Mouse (Mus musculus): ENCODE data around the gene Cyth1. TPM values are rescaled to one million over a fixed set of nuclear protein-coding genes. Genes with fewer than 3 reads are reported as not detected.

The Cyth1 gene
- polyA plus RNA-seq, 1 experiment, result 16.1 TPM

DNA sequence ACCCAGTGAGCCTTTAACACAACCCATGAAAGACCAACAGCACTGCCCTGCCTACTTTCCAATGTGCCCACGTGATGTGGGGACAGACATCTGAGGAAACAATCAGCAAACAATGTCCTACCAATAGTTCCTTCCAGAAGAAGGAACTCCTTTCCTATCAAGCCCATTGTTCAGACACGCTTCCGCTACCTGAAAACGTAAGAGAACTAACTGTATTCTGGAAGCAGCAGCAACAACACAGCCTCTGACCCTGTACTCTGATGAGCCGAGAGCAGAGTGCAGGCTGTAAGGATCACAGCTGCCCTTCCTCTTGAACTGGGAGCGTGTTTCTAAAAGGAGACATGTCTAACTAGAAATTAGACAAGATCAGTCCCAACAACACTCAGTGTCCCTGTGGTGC is 13.9 kb downstream of the Cyth1 start:
- TF ChIP-seq TCF3 (IDR thresholded peaks at IDR 0.05; ENCODE audit: insufficient read length, low read depth), result no peak
- no peak for TF ChIP-seq MYOG (IDR thresholded peaks at IDR 0.05; ENCODE audit: control insufficient read depth in 1 of 3, insufficient read depth in 1 of 3, insufficient read length in 2 of 3, low read depth in 2 of 3)
- Histone ChIP-seq H3K36me3 (ENCODE audit: control insufficient read depth, insufficient read depth) (no peaks in the 10 kb centered on the region), H3K4me3 (no peak overlapping the region), H3K79me2 (ENCODE audit: control insufficient read depth, insufficient read depth) (peaks cover 52% of the 10 kb centered on the region), H3ac (ENCODE audit: control insufficient read depth, insufficient read length) (no peak overlapping the region), H3K4me2 (ENCODE audit: low read depth) (no peak overlapping the region), H3K27me3 (ENCODE audit: control insufficient read depth, insufficient read depth, insufficient read length) (no peaks in the 10 kb centered on the region)

DNA sequence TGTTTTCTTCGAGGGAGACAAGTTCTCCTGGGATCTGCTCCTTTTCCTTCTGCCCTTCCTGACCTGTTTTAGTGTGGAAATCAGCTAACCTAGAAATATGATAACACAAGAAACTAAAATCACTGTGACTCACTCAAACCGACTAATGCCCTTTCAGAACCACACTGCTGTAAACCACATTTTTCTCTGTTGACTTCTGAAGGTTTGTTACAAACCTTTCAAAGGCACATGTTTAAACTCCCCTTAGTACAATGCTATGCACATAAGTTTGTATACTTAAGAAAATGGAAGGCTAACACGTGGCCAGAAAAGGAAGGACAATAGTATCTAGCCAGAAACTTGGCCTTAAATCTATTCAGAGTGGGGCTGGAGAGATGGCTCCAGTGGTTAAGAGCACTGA is 14.5 kb downstream of the Cyth1 start:
- no peaks in the 10 kb centered on the region for H3K36me3 ChIP-seq (ENCODE audit: control insufficient read depth, insufficient read depth)
- no peak overlapping the region for H3ac ChIP-seq (ENCODE audit: control insufficient read depth, insufficient read length)
- H3K4me2 ChIP-seq (ENCODE audit: low read depth), result no peak overlapping the region
- H3K79me2 ChIP-seq (ENCODE audit: control insufficient read depth, insufficient read depth), result peaks cover 53% of the 10 kb centered on the region
- H3K27me3 ChIP-seq (ENCODE audit: control insufficient read depth, insufficient read depth, insufficient read length), result no peaks in the 10 kb centered on the region
- no peak overlapping the region for H3K4me3 ChIP-seq
- TF ChIP-seq MYOD1 (IDR thresholded peaks at IDR 0.05; ENCODE audit: control insufficient read depth in 1 of 3, insufficient read length in 2 of 3, low read depth in 2 of 3) (no peak), CEBPB (IDR thresholded peaks at IDR 0.05; ENCODE audit: insufficient read depth, poor library complexity, severe bottlenecking) (no peak), MAX (IDR thresholded peaks at IDR 0.05; ENCODE audit: low read depth) (no peak), REST (IDR thresholded peaks at IDR 0.05; ENCODE audit: insufficient read depth, insufficient read length) (no peak), USF1 (IDR thresholded peaks at IDR 0.05; ENCODE audit: low read depth) (no peak), POLR2AphosphoS2 (IDR thresholded peaks at IDR 0.05; ENCODE audit: insufficient read length, low read depth) (no peak), TCF12 (IDR thresholded peaks at IDR 0.05; ENCODE audit: insufficient read depth, poor library complexity, severe bottlenecking) (no peak), POLR2A (IDR thresholded peaks at IDR 0.05; ENCODE audit: insufficient read length, low read depth) (no peak), TCF3 (IDR thresholded peaks at IDR 0.05; ENCODE audit: insufficient read length, low read depth) (no peak), E2F4 (IDR thresholded peaks at IDR 0.05; ENCODE audit: insufficient read depth) (no peak), MYOG (IDR thresholded peaks at IDR 0.05; ENCODE audit: control insufficient read depth in 1 of 3, insufficient read depth in 1 of 3, insufficient read length in 2 of 3, low read depth in 2 of 3) (no peak), SRF (IDR thresholded peaks at IDR 0.05; ENCODE audit: control insufficient read depth, insufficient read length, low read depth) (no peak)

GRCm38 (mm10) chr11:118232314-118232831 is 16.0 kb downstream of the Cyth1 start:
- Histone ChIP-seq H3ac (ENCODE audit: control insufficient read depth, insufficient read length) (no peak overlapping the region), H3K4me2 (ENCODE audit: low read depth) (peak overlapping the region; percentile 57), H3K4me3 (no peak overlapping the region), H3K27me3 (ENCODE audit: control insufficient read depth, insufficient read depth, insufficient read length) (no peaks in the 10 kb centered on the region), H3K79me2 (ENCODE audit: control insufficient read depth, insufficient read depth) (peaks cover 45% of the 10 kb centered on the region), H3K36me3 (ENCODE audit: control insufficient read depth, insufficient read depth) (no peaks in the 10 kb centered on the region)
- peak; percentile 75 for TF ChIP-seq USF1 (IDR thresholded peaks at IDR 0.05; ENCODE audit: low read depth)
- TF ChIP-seq MAX (IDR thresholded peaks at IDR 0.05; ENCODE audit: low read depth), result no peak

- no peak overlapping the region for H3ac ChIP-seq (ENCODE audit: control insufficient read depth, insufficient read length)
- no peaks in the 10 kb centered on the region for H3K27me3 ChIP-seq (ENCODE audit: control insufficient read depth, insufficient read depth, insufficient read length)
- H3K4me2 ChIP-seq (ENCODE audit: low read depth), result no peak overlapping the region
- peaks cover 24% of the 10 kb centered on the region for H3K79me2 ChIP-seq (ENCODE audit: control insufficient read depth, insufficient read depth)
- no peak overlapping the region for H3K4me3 ChIP-seq
- TF ChIP-seq MYOD1 (IDR thresholded peaks at IDR 0.05; ENCODE audit: control insufficient read depth in 1 of 3, insufficient read length in 2 of 3, low read depth in 2 of 3), result no peak
- H3K36me3 ChIP-seq (ENCODE audit: control insufficient read depth, insufficient read depth), result no peaks in the 10 kb centered on the region
Observed at GRCm38 (mm10) chr11:118229941-118230340, 18.5 kb downstream of the Cyth1 start.

GRCm38 (mm10) chr11:118227650-118228049 is 20.7 kb downstream of the Cyth1 start:
- TF ChIP-seq CEBPB (IDR thresholded peaks at IDR 0.05; ENCODE audit: insufficient read depth, poor library complexity, severe bottlenecking) (no peak), REST (IDR thresholded peaks at IDR 0.05; ENCODE audit: insufficient read depth, insufficient read length) (no peak), MAX (IDR thresholded peaks at IDR 0.05; ENCODE audit: low read depth) (no peak), MYOG (IDR thresholded peaks at IDR 0.05; ENCODE audit: control insufficient read depth in 1 of 3, insufficient read depth in 1 of 3, insufficient read length in 2 of 3, low read depth in 2 of 3) (no peak), TCF3 (IDR thresholded peaks at IDR 0.05; ENCODE audit: insufficient read length, low read depth) (no peak), POLR2A (IDR thresholded peaks at IDR 0.05; ENCODE audit: insufficient read length, low read depth) (no peak), SRF (IDR thresholded peaks at IDR 0.05; ENCODE audit: control insufficient read depth, insufficient read length, low read depth) (no peak), E2F4 (IDR thresholded peaks at IDR 0.05; ENCODE audit: insufficient read depth) (no peak), USF1 (IDR thresholded peaks at IDR 0.05; ENCODE audit: low read depth) (no peak), MYOD1 (IDR thresholded peaks at IDR 0.05; ENCODE audit: control insufficient read depth in 1 of 3, insufficient read length in 2 of 3, low read depth in 2 of 3) (no peak), POLR2AphosphoS2 (IDR thresholded peaks at IDR 0.05; ENCODE audit: insufficient read length, low read depth) (no peak), TCF12 (IDR thresholded peaks at IDR 0.05; ENCODE audit: insufficient read depth, poor library complexity, severe bottlenecking) (no peak)
- no peaks in the 10 kb centered on the region for H3K36me3 ChIP-seq (ENCODE audit: control insufficient read depth, insufficient read depth)
- peaks cover 29% of the 10 kb centered on the region for H3K79me2 ChIP-seq (ENCODE audit: control insufficient read depth, insufficient read depth)

More at GRCm38 (mm10) chr11:118227650-118228049, 20.7 kb downstream of the Cyth1 start:
- no peak overlapping the region for H3K4me2 ChIP-seq (ENCODE audit: low read depth)
- H3K27me3 ChIP-seq (ENCODE audit: control insufficient read depth, insufficient read depth, insufficient read length), result no peaks in the 10 kb centered on the region
- no peak overlapping the region for H3ac ChIP-seq (ENCODE audit: control insufficient read depth, insufficient read length)
- H3K4me3 ChIP-seq, result no peak overlapping the region

Data from myocyte (in vitro differentiated cells).